21 mouse cellular contexts compared by ENCODE assay signal in genomic region chr17:49449230-49449608, GRCm38 (mm10). TPM values are rescaled to one million over a fixed set of nuclear protein-coding genes. Genes with fewer than 3 reads are reported as not detected.
DNase-seq lines count a peak whose midpoint lies in the region; ATAC-seq and TF ChIP-seq lines count a peak whose summit lies in the region.
"Had no signal": no experiment of that assay in that cellular context is flagged by ENCODE, and none has a peak within 500 bp of the region (broad histone marks: within the 10 kb centered on the region; RNA-seq: fewer than 3 reads in every experiment).

No protein-coding gene starts in this region.

- H3K27me3 ChIP-seq in forebrain, embryonic 15.5 days = no peaks in the 10 kb centered on the region
- H3K27me3 ChIP-seq in forebrain, embryonic 13.5 days = no peaks in the 10 kb centered on the region
- no peaks in the 10 kb centered on the region for H3K27me3 ChIP-seq in heart, embryonic 13.5 days (replicated peaks)
- H3K27me3 ChIP-seq in kidney, postnatal 0 days (ENCODE audit: insufficient read depth, low read length) = no peaks in the 10 kb centered on the region
- H3K27me3 ChIP-seq in stomach, postnatal 0 days (ENCODE audit: control insufficient read depth, insufficient read depth, low read length) = no peaks in the 10 kb centered on the region
- H3K27me3 ChIP-seq: embryonic facial prominence, embryonic 13.5 days; midbrain, embryonic 15.5 days had no signal

- no peak for TF ChIP-seq EP300 in stomach, postnatal 0 days (optimal IDR thresholded peaks at IDR 0.05)

- no peak overlapping the region for H3K4me2 ChIP-seq in forebrain, embryonic 15.5 days (replicated peaks)
- H3K4me2 ChIP-seq in forebrain, embryonic 13.5 days = no peak overlapping the region
- H3K4me2 ChIP-seq in heart, embryonic 13.5 days = peak overlapping the region; percentile 22; the same call in 1 of the 2 replicates
- H3K4me2 ChIP-seq in kidney, postnatal 0 days (ENCODE audit: low read length) = no peak overlapping the region
- no peak overlapping the region for H3K4me2 ChIP-seq in stomach, postnatal 0 days (replicated peaks; ENCODE audit: low read depth)
- H3K4me2 ChIP-seq: embryonic facial prominence, embryonic 13.5 days; midbrain, embryonic 15.5 days had no signal

- no peak for TF ChIP-seq CTCF in kidney, postnatal 0 days (IDR thresholded peaks at IDR 0.05; ENCODE audit: low read depth)
- TF ChIP-seq CTCF in stomach, postnatal 0 days (IDR thresholded peaks at IDR 0.05; ENCODE audit: low read depth) = no peak

- intact Hi-C loops in heart, postnatal 36 days (cut with DNase I) = loop anchor here (1.0 kb wide), 1 partner anchor 11 kb away; no protein-coding TSS in a partner anchor

- no peaks in the 10 kb centered on the region for H3K36me3 ChIP-seq in forebrain, embryonic 15.5 days
- peaks cover 19% of the 10 kb centered on the region for H3K36me3 ChIP-seq in forebrain, embryonic 13.5 days (ENCODE audit: poor library complexity, severe bottlenecking)
- peaks cover 33% of the 10 kb centered on the region for H3K36me3 ChIP-seq in heart, embryonic 13.5 days
- peaks cover 17% of the 10 kb centered on the region for H3K36me3 ChIP-seq in kidney, postnatal 0 days (ENCODE audit: insufficient read depth, low read length)
- H3K36me3 ChIP-seq in stomach, postnatal 0 days (ENCODE audit: control insufficient read depth, insufficient read depth, low read length) = peaks cover 10% of the 10 kb centered on the region; the same call in 1 of the 2 replicates
- H3K36me3 ChIP-seq: midbrain, embryonic 15.5 days had no signal

- H3K9me3 ChIP-seq in forebrain, embryonic 15.5 days = no peaks in the 10 kb centered on the region
- no peaks in the 10 kb centered on the region for H3K9me3 ChIP-seq in forebrain, embryonic 13.5 days (replicated peaks)
- no peaks in the 10 kb centered on the region for H3K9me3 ChIP-seq in heart, embryonic 13.5 days
- no peaks in the 10 kb centered on the region for H3K9me3 ChIP-seq in kidney, postnatal 0 days (replicated peaks; ENCODE audit: low read length)
- no peaks in the 10 kb centered on the region for H3K9me3 ChIP-seq in stomach, postnatal 0 days (ENCODE audit: control insufficient read depth, low read length)
- H3K9me3 ChIP-seq: embryonic facial prominence, embryonic 13.5 days; G1E; midbrain, embryonic 15.5 days had no signal

- 0 out of 2 replicates have a peak overlapping the region, but pooled peaks have one; percentile 36 for H3K27ac ChIP-seq in forebrain, embryonic 15.5 days (replicated peaks)
- H3K27ac ChIP-seq in forebrain, embryonic 13.5 days = no peak overlapping the region
- peak overlapping the region; percentile 29; the same call in 1 of the 2 replicates for H3K27ac ChIP-seq in heart, embryonic 13.5 days (replicated peaks)
- no peak overlapping the region for H3K27ac ChIP-seq in kidney, postnatal 0 days
- H3K27ac ChIP-seq in stomach, postnatal 0 days (replicated peaks) = no peak overlapping the region
- H3K27ac ChIP-seq: embryonic facial prominence, embryonic 13.5 days; layer of hippocampus, adult 2 months; midbrain, embryonic 15.5 days had no signal

- 84% methylated on average over 8 of the region's 8 CpGs for WGBS in forebrain, embryonic 15.5 days
- 84% methylated on average over 8 of the region's 8 CpGs for WGBS in forebrain, embryonic 13.5 days
- WGBS in heart, embryonic 13.5 days = 74% methylated on average over 8 of the region's 8 CpGs
- 81% methylated on average over 8 of the region's 8 CpGs for WGBS in kidney, postnatal 0 days
- 87% methylated on average over 8 of the region's 8 CpGs for WGBS in stomach, postnatal 0 days

- ATAC-seq in forebrain, embryonic 15.5 days (replicated peaks) = no peak
- ATAC-seq in forebrain, embryonic 13.5 days = no peak
- ATAC-seq in heart, embryonic 13.5 days (ENCODE audit: extremely low read depth, insufficient number of reproducible peaks, low FRiP score, low TSS enrichment) = no peak
- ATAC-seq in kidney, postnatal 0 days (replicated peaks; ENCODE audit: low FRiP score, low read depth) = peak; percentile 43; the same call in 1 of the 2 replicates
- peak; percentile 53 for ATAC-seq in stomach, postnatal 0 days (ENCODE audit: low FRiP score, low TSS enrichment)
- ATAC-seq: activated CD4-positive, CD25-positive, alpha-beta regulatory T cell, adult 4 months; midbrain, embryonic 15.5 days had no signal

- no peak overlapping the region for H3K4me3 ChIP-seq in forebrain, embryonic 15.5 days
- no peak overlapping the region for H3K4me3 ChIP-seq in forebrain, embryonic 13.5 days
- H3K4me3 ChIP-seq in heart, embryonic 13.5 days = no peak overlapping the region
- H3K4me3 ChIP-seq in kidney, postnatal 0 days (replicated peaks; ENCODE audit: low read depth, low read length) = no peak overlapping the region
- H3K4me3 ChIP-seq in stomach, postnatal 0 days (ENCODE audit: low read depth, low read length) = no peak overlapping the region
- H3K4me3 ChIP-seq: embryonic facial prominence, embryonic 13.5 days; layer of hippocampus, adult 2 months; midbrain, embryonic 15.5 days; myocyte had no signal

- H3K9ac ChIP-seq in forebrain, embryonic 15.5 days (replicated peaks) = no peak overlapping the region
- H3K9ac ChIP-seq in forebrain, embryonic 13.5 days = no peak overlapping the region
- H3K9ac ChIP-seq in heart, embryonic 13.5 days = no peak overlapping the region
- no peak overlapping the region for H3K9ac ChIP-seq in kidney, postnatal 0 days (ENCODE audit: low read depth, low read length)
- H3K9ac ChIP-seq in stomach, postnatal 0 days (ENCODE audit: low read length) = no peak overlapping the region
- H3K9ac ChIP-seq: embryonic facial prominence, embryonic 13.5 days; midbrain, embryonic 15.5 days had no signal

- H3K4me1 ChIP-seq in forebrain, embryonic 15.5 days = no peaks in the 10 kb centered on the region
- H3K4me1 ChIP-seq in forebrain, embryonic 13.5 days = 0 out of 2 replicates have a peak, but pooled peaks cover 4% of the 10 kb centered on the region
- peaks cover 10% of the 10 kb centered on the region for H3K4me1 ChIP-seq in heart, embryonic 13.5 days
- H3K4me1 ChIP-seq in kidney, postnatal 0 days (replicated peaks; ENCODE audit: insufficient read depth, low read length) = 0 out of 2 replicates have a peak, but pooled peaks cover 3% of the 10 kb centered on the region
- H3K4me1 ChIP-seq in stomach, postnatal 0 days (replicated peaks; ENCODE audit: control insufficient read depth, insufficient read depth) = no peaks in the 10 kb centered on the region; the same call in 1 of the 2 replicates
- H3K4me1 ChIP-seq: midbrain, embryonic 15.5 days had no signal

- DNase-seq in heart, postnatal 36 days = no peak
- no peak for DNase-seq in kidney, postnatal 0 days (ENCODE audit: low spot score)
- no peak for DNase-seq in kidney, postnatal 36 days
- DNase-seq in stomach, postnatal 0 days (ENCODE audit: low spot score) = peak; percentile 13
- DNase-seq: adrenal gland, postnatal 10 days; gastrocnemius, postnatal 14 days; kidney, adult 9 months; layer of hippocampus, postnatal 36 days; liver; lung, adult 18-20 months; lung, postnatal 36 days; thymus, postnatal 36 days had no signal

RNA-seq across cellular contexts. Expression of gene Mocs1, which starts 21.1 kb away (rescaled TPM):
- 3.0 and 4.1 TPM in 2 replicates for polyA plus RNA-seq in forebrain, embryonic 15.5 days (2015; fragmentation: Nextera tagmentation; extraction: Ambion mirVana)
- polyA plus RNA-seq in forebrain, embryonic 13.5 days (2015; fragmentation: Nextera tagmentation; extraction: Ambion mirVana) = 2.9 and 3.4 TPM in 2 replicates
- 5.0 and 5.9 TPM in 2 replicates for polyA plus RNA-seq in heart, embryonic 13.5 days (2015; fragmentation: Nextera tagmentation; extraction: Ambion mirVana)
- total RNA-seq in heart, postnatal 36 days (2021) = 10 to 100 TPM; 22.3 to 26.8 TPM
- 5.7 and 7.2 TPM in 2 replicates for polyA plus RNA-seq in kidney, postnatal 0 days (2015; fragmentation: Nextera tagmentation; extraction: Ambion mirVana)
- 5.0 and 7.5 TPM in 2 replicates for polyA plus RNA-seq in stomach, postnatal 0 days (2015; fragmentation: Nextera tagmentation; extraction: Ambion mirVana)

Comparison
In these comparisons a context has a peak if more than half of its experiments do, and no peak if none do; other contexts are left out.
1. H3K27ac ChIP-seq: peak in forebrain, embryonic 15.5 days (single experiment) and heart, embryonic 13.5 days (single experiment); none in forebrain, embryonic 13.5 days (single experiment), kidney, postnatal 0 days (single experiment) and stomach, postnatal 0 days (single experiment).
2. ATAC-seq: peak in kidney, postnatal 0 days (single experiment) and stomach, postnatal 0 days (single experiment); none in forebrain, embryonic 15.5 days (single experiment), forebrain, embryonic 13.5 days (single experiment) and heart, embryonic 13.5 days (single experiment).